Mouse (Mus musculus) liver, embryonic 12.5 days (tissue): ENCODE results near the gene Gm13119. TPM values are rescaled to one million over a fixed set of nuclear protein-coding genes. Genes with fewer than 3 reads are reported as not detected.
"Not testable (repeated sequence)": the region's sequence is repeated elsewhere in the genome, so short reads cannot be mapped to it uniquely, and the experiment has no call there.

Experiments
- ATAC-seq: fragments of 200-750 bp; cut with Nextera tagmentation; 2 replicates; pipeline ENCODE4 v1.8.0; 2017; ENCODE audit warnings: moderate number of reproducible peaks, mild to moderate bottlenecking, moderate library complexity
- H3K27ac ChIP-seq: fragments of 300-500 bp; sonication (generic); 2 replicates; pipeline ENCODE4 v1.5.1; 2016; ENCODE audit warnings: mild to moderate bottlenecking
- H3K27me3 ChIP-seq: fragments of 300-500 bp; sonication (generic); replicated peaks from 2 replicates; pipeline ENCODE4 v1.6.1; 2016; ENCODE audit warnings: mild to moderate bottlenecking, moderate library complexity
- H3K36me3 ChIP-seq: fragments of 300-500 bp; sonication (generic); 2 replicates; pipeline ENCODE4 v1.6.1; 2016; ENCODE audit warnings: mild to moderate bottlenecking, moderate library complexity
- H3K4me1 ChIP-seq: fragments of 300-500 bp; sonication (generic); 2 replicates; pipeline ENCODE4 v1.6.1; 2016
- H3K4me2 ChIP-seq: fragments of 300-500 bp; sonication (generic); 2 replicates; pipeline ENCODE4 v1.6.1; 2016; ENCODE audit warnings: mild to moderate bottlenecking, moderate library complexity
- H3K4me3 ChIP-seq: fragments of 300-500 bp; sonication (generic); 2 replicates; pipeline ENCODE4 v1.5.1; 2016; ENCODE audit warnings: mild to moderate bottlenecking, moderate library complexity
- H3K9ac ChIP-seq: fragments of 300-500 bp; sonication (generic); 2 replicates; pipeline ENCODE4 v1.6.1; 2016; ENCODE audit warnings: mild to moderate bottlenecking, moderate library complexity
- H3K9me3 ChIP-seq: fragments of 300-500 bp; sonication (generic); replicated peaks from 2 replicates; pipeline ENCODE4 v1.6.1; 2016; ENCODE audit warnings: mild to moderate bottlenecking, moderate library complexity
- WGBS: fragments of 180-500 bp; shearing (Covaris S2); methylation state at CpG from one replicate; pipeline ENCODE4 v1.1.7; 2016; ENCODE audit not compliant: insufficient replicate concordance; 5-methylcytosine and 5-hydroxymethylcytosine counted together
- polyA plus RNA-seq: library from polyadenylated mRNA; unstranded; fragments of >200 nt; fragmentation: Nextera tagmentation; extraction: Ambion mirVana; gene quantifications from 2 replicates; pipeline ENCODE4 v1.2.1, GENCODE M21; 2016

Gm13119 gene
- polyA plus RNA-seq = not detected in 2 replicates

DNA sequence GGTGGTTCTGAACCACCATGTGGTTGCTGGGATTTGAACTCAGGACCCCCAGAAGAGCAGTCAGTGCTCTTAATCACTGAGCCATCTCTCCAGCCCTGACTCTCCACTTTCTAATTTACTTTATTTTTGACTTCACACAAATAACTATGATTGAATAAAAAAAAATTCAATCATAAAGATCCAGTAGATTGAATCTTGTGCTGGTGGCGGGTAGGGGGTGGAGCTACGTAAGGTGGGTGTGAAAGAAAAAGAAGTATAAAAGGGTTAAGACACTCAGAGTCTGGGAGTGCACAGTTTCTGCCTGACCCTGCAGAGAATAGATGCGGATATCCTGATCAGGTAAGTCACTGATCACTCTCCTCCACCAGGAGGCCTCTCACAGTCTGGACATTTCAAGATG is at the start of gene Gm13119:
Gene Gm13119 (plus strand): TSS at position 301 of the 400 bp plus-strand sequence.
- not testable (repeated sequence) for H3K4me2 ChIP-seq, H3K4me3 ChIP-seq, ATAC-seq, H3K9me3 ChIP-seq, H3K27ac ChIP-seq, H3K27me3 ChIP-seq, H3K36me3 ChIP-seq, H3K4me1 ChIP-seq, H3K9ac ChIP-seq
- WGBS = 70% methylated on average over 3 of the region's 3 CpGs

- not testable (repeated sequence) for H3K4me3 ChIP-seq, ATAC-seq, H3K9ac ChIP-seq, H3K4me2 ChIP-seq, H3K27me3 ChIP-seq, H3K27ac ChIP-seq, H3K4me1 ChIP-seq, H3K9me3 ChIP-seq, H3K36me3 ChIP-seq
- WGBS = 67% methylated on average over 2 of the region's 2 CpGs
Observed at GRCm38 (mm10) chr4:144312666-144313460, 44.9 kb upstream of the Gm13119 start.

DNA sequence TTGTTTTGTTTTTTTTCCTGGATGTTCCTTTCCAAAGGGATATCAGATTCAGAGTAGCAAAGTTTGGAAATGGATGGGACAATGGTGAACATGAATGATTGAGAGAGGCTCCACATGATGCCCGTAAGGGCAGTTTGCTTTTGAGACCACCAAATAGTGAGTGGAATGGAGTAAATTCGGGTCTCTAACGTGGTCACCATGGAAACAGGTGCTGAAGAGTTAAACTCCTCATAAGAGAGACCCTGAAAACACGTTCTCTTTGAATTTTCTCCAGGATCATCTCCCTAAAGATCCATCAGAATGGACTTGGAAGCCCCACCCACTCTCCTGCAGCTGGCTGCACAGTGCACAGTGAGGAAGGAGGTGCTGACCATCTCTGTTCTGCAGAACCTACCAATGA is 27.8 kb upstream of the Gm13119 start, which contains the start of gene Gm13128:
Gene Gm13128 (plus strand): TSS at position 301 of the 400 bp plus-strand sequence.
- 29% methylated on average over 4 of the region's 4 CpGs for WGBS
- not testable (repeated sequence) for H3K9me3 ChIP-seq, H3K4me3 ChIP-seq, H3K27ac ChIP-seq, H3K36me3 ChIP-seq, H3K4me2 ChIP-seq, H3K4me1 ChIP-seq, ATAC-seq, H3K27me3 ChIP-seq, H3K9ac ChIP-seq

DNA sequence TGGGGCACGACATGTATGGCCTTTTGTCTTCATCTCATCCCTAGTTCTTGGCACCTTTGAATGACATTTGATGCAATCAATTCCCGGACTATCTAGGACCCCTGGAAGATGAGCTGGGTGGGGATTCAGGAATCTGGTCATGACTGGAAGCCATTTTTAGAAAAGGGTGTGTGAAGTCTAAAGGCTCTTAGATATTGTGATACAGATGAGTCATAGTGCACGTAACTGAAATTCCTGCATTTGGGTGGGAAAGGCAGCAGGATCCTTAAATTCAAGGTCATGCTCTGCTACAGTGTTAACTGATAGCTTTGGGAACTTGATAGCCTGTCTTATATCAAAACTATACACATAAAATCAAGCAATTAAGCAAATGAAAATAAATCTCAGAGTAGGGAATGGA is 21.9 kb upstream of the Gm13119 start:
- H3K4me2 ChIP-seq, H3K4me3 ChIP-seq, ATAC-seq, H3K9ac ChIP-seq, H3K27me3 ChIP-seq, H3K27ac ChIP-seq, H3K9me3 ChIP-seq, H3K4me1 ChIP-seq, H3K36me3 ChIP-seq: not testable (repeated sequence)
- 48% methylated on average over 3 of the region's 3 CpGs for WGBS

- H3K4me1 ChIP-seq = no peaks in the 10 kb centered on the region
- WGBS = 31% methylated on average over 2 of the region's 2 CpGs
- no peak within 1 kb of the TSS for H3K4me3 ChIP-seq
- no peak within 1 kb of the TSS for H3K27ac ChIP-seq
- H3K4me2 ChIP-seq = no peak within 1 kb of the TSS
- H3K27me3 ChIP-seq = no peaks in the 10 kb centered on the region
- 0 out of 2 replicates have a peak, but pooled peaks cover 2% of the 10 kb centered on the region for H3K9me3 ChIP-seq
- no peak for ATAC-seq
- H3K36me3 ChIP-seq = no peaks in the 10 kb centered on the region
- no peak within 1 kb of the TSS for H3K9ac ChIP-seq
Observed at GRCm38 (mm10) chr4:144377911-144378310, 20.2 kb downstream of the Gm13119 start, which contains the start of gene Pramef20. TSS of gene Pramef20 (minus strand) at chr4:144377933.

GRCm38 (mm10) chr4:144396316-144396715 is 38.6 kb downstream of the Gm13119 start:
- no peak overlapping the region for H3K27ac ChIP-seq
- H3K9me3 ChIP-seq = no peaks in the 10 kb centered on the region
- H3K4me1 ChIP-seq = no peaks in the 10 kb centered on the region
- no peaks in the 10 kb centered on the region for H3K36me3 ChIP-seq
- WGBS = 18% methylated on average over 3 of the region's 3 CpGs
- H3K27me3 ChIP-seq = no peaks in the 10 kb centered on the region
- ATAC-seq = no peak
- no peak overlapping the region for H3K4me3 ChIP-seq
- H3K4me2 ChIP-seq = no peak overlapping the region
- no peak overlapping the region for H3K9ac ChIP-seq

DNA sequence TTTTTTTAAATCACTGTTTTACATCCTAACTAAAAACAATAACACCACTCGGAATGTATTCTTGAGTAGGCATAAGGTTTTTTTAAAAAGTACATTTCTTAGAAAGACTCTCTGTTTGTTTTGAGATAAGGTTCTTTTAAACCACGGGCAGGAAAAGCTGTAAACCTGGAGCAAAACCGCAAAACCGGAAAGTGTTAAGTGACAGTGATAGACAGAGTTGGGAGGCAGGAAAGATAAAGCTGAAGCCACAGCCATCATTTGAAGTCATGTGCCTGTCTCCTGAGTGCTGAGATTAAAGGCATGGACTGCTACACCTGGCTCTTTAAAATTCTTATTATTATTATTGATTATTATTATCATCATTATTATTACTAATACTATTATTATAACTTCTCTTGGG is 45.0 kb downstream of the Gm13119 start:
- H3K9me3 ChIP-seq = no peaks in the 10 kb centered on the region
- ATAC-seq = no peak
- no peak overlapping the region for H3K27ac ChIP-seq
- no peak overlapping the region for H3K4me3 ChIP-seq
- H3K4me1 ChIP-seq = no peaks in the 10 kb centered on the region
- 4% methylated on average over 4 of the region's 4 CpGs for WGBS
- H3K36me3 ChIP-seq = no peaks in the 10 kb centered on the region
- no peak overlapping the region for H3K4me2 ChIP-seq
- H3K27me3 ChIP-seq = no peaks in the 10 kb centered on the region
- no peak overlapping the region for H3K9ac ChIP-seq

DNA sequence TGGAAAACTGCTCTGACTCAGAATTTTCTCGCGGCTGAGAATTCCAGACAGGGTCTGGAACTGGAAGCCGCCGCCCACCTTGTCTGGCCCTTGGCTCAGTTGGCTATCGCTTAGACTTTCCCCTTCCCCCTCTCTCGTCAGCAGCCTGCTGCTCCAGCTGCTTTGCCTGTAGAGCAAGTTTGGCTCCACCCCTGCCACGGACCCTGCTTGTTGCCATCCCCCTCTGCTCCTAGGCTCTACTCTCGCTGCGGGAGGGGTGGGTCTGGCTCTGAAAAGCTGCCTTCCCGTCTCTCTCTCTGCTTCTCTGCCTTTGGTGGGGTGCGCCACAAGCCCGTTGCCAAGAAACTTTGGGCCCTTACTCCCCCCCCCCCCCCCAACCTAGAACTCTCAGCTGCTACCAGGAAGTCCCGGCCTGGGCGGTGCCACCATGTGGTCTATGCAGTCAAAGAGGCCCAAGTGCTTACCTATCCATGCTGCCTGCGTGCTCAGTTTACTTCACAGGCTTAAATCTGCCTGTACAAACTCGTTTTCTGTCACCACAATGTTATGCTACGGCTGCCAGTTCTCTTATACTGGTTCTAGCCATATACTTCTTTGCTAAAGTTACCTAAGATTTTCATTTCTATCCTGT is 46.8 kb downstream of the Gm13119 start:
- Histone ChIP-seq H3K27ac (no peak overlapping the region), H3K27me3 (no peaks in the 10 kb centered on the region), H3K4me1 (no peaks in the 10 kb centered on the region), H3K4me3 (peak overlapping the region; percentile 27), H3K9me3 (no peaks in the 10 kb centered on the region), H3K9ac (no peak overlapping the region), H3K36me3 (no peaks in the 10 kb centered on the region), H3K4me2 (peak overlapping the region; percentile 49)
- ATAC-seq = peak; percentile 57
- 5% methylated on average over 16 of the region's 17 CpGs for WGBS

DNA sequence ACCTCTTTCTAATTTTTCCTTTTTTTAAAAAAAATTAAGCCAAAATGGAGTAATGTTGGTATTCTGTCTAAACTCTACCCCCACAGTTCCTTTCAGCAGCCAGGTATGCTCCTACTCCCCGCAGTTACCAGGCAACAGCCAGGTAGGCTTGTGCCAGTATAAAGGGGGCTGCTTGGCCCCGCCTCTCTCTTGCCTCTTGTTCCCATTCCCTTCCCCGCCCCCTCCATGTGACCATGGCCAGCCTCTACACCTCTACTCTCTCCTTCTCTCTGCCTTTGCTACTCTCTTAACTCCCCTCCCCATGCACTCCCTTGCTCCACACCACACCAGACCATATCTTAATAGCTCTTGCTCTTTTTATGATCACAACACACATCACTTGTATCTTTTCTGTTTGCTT is 48.5 kb downstream of the Gm13119 start:
- Histone ChIP-seq H3K4me2 (no peak overlapping the region), H3K27ac (no peak overlapping the region), H3K36me3 (no peaks in the 10 kb centered on the region), H3K4me3 (no peak overlapping the region), H3K9me3 (no peaks in the 10 kb centered on the region), H3K4me1 (no peaks in the 10 kb centered on the region), H3K9ac (no peak overlapping the region), H3K27me3 (no peaks in the 10 kb centered on the region)
- no peak for ATAC-seq
- 38% methylated on average over 3 of the region's 3 CpGs for WGBS

GRCm38 (mm10) chr4:144408290-144408689 is 50.5 kb downstream of the Gm13119 start, which contains the start of gene Pramef12:
TSS of gene Pramef12 (minus strand) at chr4:144408464.
- Histone ChIP-seq H3K36me3 (no peaks in the 10 kb centered on the region), H3K9ac (no peak within 1 kb of the TSS), H3K27ac (no peak within 1 kb of the TSS), H3K4me3 (no peak within 1 kb of the TSS), H3K4me2 (no peak within 1 kb of the TSS), H3K27me3 (no peaks in the 10 kb centered on the region), H3K4me1 (no peaks in the 10 kb centered on the region), H3K9me3 (no peaks in the 10 kb centered on the region)
- 53% methylated on average over 9 of the region's 9 CpGs for WGBS
- no peak for ATAC-seq
